Mouse (Mus musculus): ENCODE results near the gene Prpf4. TPM values are rescaled to one million over a fixed set of nuclear protein-coding genes. Genes with fewer than 3 reads are reported as not detected.

Gene Prpf4
- 10 to 100 TPM; 13.7 to 13.8 TPM for total RNA-seq (2021)
- long read RNA-seq, experiment 1, full-length matches to known transcripts = 11 of 19 reads
- long read RNA-seq, experiment 1, partial matches to known transcripts = 1 of 19 reads
- long read RNA-seq, experiment 1, other reads (novel, unspliced or antisense) = 7 of 19 reads
- long read RNA-seq, experiment 2, full-length matches to known transcripts = 17 of 23 reads
- long read RNA-seq, experiment 2, partial matches to known transcripts = 3 of 23 reads
- long read RNA-seq, experiment 2, other reads (novel, unspliced or antisense) = 3 of 23 reads

GRCm38 (mm10) chr4:62408601-62409282 lies at the start of gene Prpf4, which contains the start of gene Cdc26:
TSS of gene Prpf4 (plus strand) at chr4:62408797.
TSS of gene Cdc26 (minus strand) at chr4:62408642.
- DNase-seq = peak; percentile 97
- intact Hi-C loops (cut with DNase I; ENCODE audit: low total_unique reads) = loop anchor here (10.0 kb wide), 1 partner anchor 54 kb away; no protein-coding TSS in a partner anchor

- DNase-seq = no peak
- intact Hi-C loops (cut with DNase I; ENCODE audit: low total_unique reads) = loop anchor here (10.0 kb wide), 1 partner anchor 45 kb away; the partner anchor contains the start of genes Cdc26 and Prpf4
Observed at GRCm38 (mm10) chr4:62359256-62359775, 49.3 kb upstream of the Prpf4 start.

GRCm38 (mm10) chr4:62360088-62360804 lies 48.4 kb upstream of the Prpf4 start, which contains the start of the genes Fkbp15 and Slc31a1:
TSS of gene Fkbp15 (minus strand) at chr4:62360548.
TSS of gene Slc31a1 (plus strand) at chr4:62360727.
- intact Hi-C loops (cut with DNase I; ENCODE audit: low total_unique reads) = no loop called here
- peak; percentile 96 for DNase-seq

GRCm38 (mm10) chr4:62360805-62361455 lies 47.7 kb upstream of the Prpf4 start:
- no peak for DNase-seq
- intact Hi-C loops (cut with DNase I; ENCODE audit: low total_unique reads) = no loop called here

GRCm38 (mm10) chr4:62361571-62361970 lies 47.0 kb upstream of the Prpf4 start:
- intact Hi-C loops (cut with DNase I; ENCODE audit: low total_unique reads) = no loop called here
- DNase-seq = no peak

GRCm38 (mm10) chr4:62361997-62362396 lies 46.6 kb upstream of the Prpf4 start:
- intact Hi-C loops (cut with DNase I; ENCODE audit: low total_unique reads) = no loop called here
- DNase-seq = no peak

- intact Hi-C loops (cut with DNase I; ENCODE audit: low total_unique reads) = no loop called here
- no peak for DNase-seq
Observed at GRCm38 (mm10) chr4:62362437-62362836, 46.2 kb upstream of the Prpf4 start.

GRCm38 (mm10) chr4:62364299-62364698 lies 44.3 kb upstream of the Prpf4 start:
- intact Hi-C loops (cut with DNase I; ENCODE audit: low total_unique reads) = no loop called here
- no peak for DNase-seq

GRCm38 (mm10) chr4:62366291-62366690 lies 42.3 kb upstream of the Prpf4 start:
- intact Hi-C loops (cut with DNase I; ENCODE audit: low total_unique reads) = no loop called here
- DNase-seq = no peak

GRCm38 (mm10) chr4:62367586-62367985 lies 41.0 kb upstream of the Prpf4 start:
- no peak for DNase-seq

GRCm38 (mm10) chr4:62369091-62369490 lies 39.5 kb upstream of the Prpf4 start:
- intact Hi-C loops (cut with DNase I; ENCODE audit: low total_unique reads) = no loop called here

More at GRCm38 (mm10) chr4:62367586-62367985, 41.0 kb upstream of the Prpf4 start:
- intact Hi-C loops (cut with DNase I; ENCODE audit: low total_unique reads) = no loop called here

GRCm38 (mm10) chr4:62372410-62372809 lies 36.2 kb upstream of the Prpf4 start:
- intact Hi-C loops (cut with DNase I; ENCODE audit: low total_unique reads) = no loop called here
- no peak for DNase-seq

More at GRCm38 (mm10) chr4:62369091-62369490, 39.5 kb upstream of the Prpf4 start:
- DNase-seq = no peak

GRCm38 (mm10) chr4:62372818-62373520 lies 35.6 kb upstream of the Prpf4 start:
- no peak for DNase-seq
- intact Hi-C loops (cut with DNase I; ENCODE audit: low total_unique reads) = no loop called here

GRCm38 (mm10) chr4:62373668-62374067 lies 34.9 kb upstream of the Prpf4 start:
- no peak for DNase-seq
- intact Hi-C loops (cut with DNase I; ENCODE audit: low total_unique reads) = no loop called here

GRCm38 (mm10) chr4:62374342-62374741 lies 34.3 kb upstream of the Prpf4 start:
- no peak for DNase-seq
- intact Hi-C loops (cut with DNase I; ENCODE audit: low total_unique reads) = no loop called here

GRCm38 (mm10) chr4:62376123-62376522 lies 32.5 kb upstream of the Prpf4 start:
- no peak for DNase-seq
- intact Hi-C loops (cut with DNase I; ENCODE audit: low total_unique reads) = no loop called here

GRCm38 (mm10) chr4:62379724-62380381 lies 28.7 kb upstream of the Prpf4 start:
- no peak for DNase-seq
- intact Hi-C loops (cut with DNase I; ENCODE audit: low total_unique reads) = no loop called here

GRCm38 (mm10) chr4:62383207-62383606 lies 25.4 kb upstream of the Prpf4 start:
- intact Hi-C loops (cut with DNase I; ENCODE audit: low total_unique reads) = no loop called here
- DNase-seq = no peak
